Mouse (Mus musculus) left cerebral cortex, postnatal 36 days (tissue): ENCODE measurements at regions not wholly inside any gene's neighbourhood (a gene's known extent, or its start where the extent isn't known, plus 50 kb on each side); places are given as distances from the start of the nearest gene placed in this dataset.

ENCODE experiments used
- DNase-seq, 2 experiments: peaks; one replicate each; pipeline ENCODE4 v3.0.0; 2021 to 2022; ENCODE audit warnings: low spot score in 2 of 2, mixed read lengths in 1 of 2
- intact Hi-C: fragments of 180-260 bp; cut with DNase I; formaldehyde crosslinking; loops from one replicate; pipeline ENCODE4 v1.15.1; 2025

- intact Hi-C loops: no loop called here
- DNase-seq: no peak
These were observed 401.3 kb downstream of the Plcl1 start for GRCm38 (mm10) chr1:55807028-55807427.

GRCm38 (mm10) chr1:55808724-55809519 lies 403.2 kb downstream of the Plcl1 start:
- intact Hi-C loops: no loop called here
- DNase-seq: no peak

- no peak for DNase-seq
- intact Hi-C loops: no loop called here
These were observed 406.8 kb downstream of the Plcl1 start for GRCm38 (mm10) chr1:55812486-55812885.

GRCm38 (mm10) chr1:55820866-55821500 lies 415.3 kb downstream of the Plcl1 start:
- intact Hi-C loops: no loop called here
- no peak for DNase-seq

- no peak for DNase-seq
- intact Hi-C loops: no loop called here
These were observed 416.9 kb downstream of the Plcl1 start for GRCm38 (mm10) chr1:55822599-55822998.

- no peak for DNase-seq
- intact Hi-C loops: no loop called here
These were observed 421.5 kb downstream of the Plcl1 start for GRCm38 (mm10) chr1:55827191-55827590.

- intact Hi-C loops: loop anchor here (10.0 kb wide), 1 partner anchor 90 kb away; no protein-coding TSS in a partner anchor
- no peak for DNase-seq
These were observed 429.6 kb downstream of the Plcl1 start for GRCm38 (mm10) chr1:55835281-55835680.

- no peak for DNase-seq
- intact Hi-C loops: loop anchor here (10.0 kb wide), 1 partner anchor 92 kb away; no protein-coding TSS in a partner anchor
These were observed 431.0 kb downstream of the Plcl1 start for GRCm38 (mm10) chr1:55836750-55837149.

GRCm38 (mm10) chr1:55837366-55837765 lies 431.6 kb downstream of the Plcl1 start:
- intact Hi-C loops: loop anchor here (10.0 kb wide), 1 partner anchor 93 kb away; no protein-coding TSS in a partner anchor

GRCm38 (mm10) chr1:55838168-55838567 lies 432.4 kb downstream of the Plcl1 start:
- peak; percentile 43 to 60 for DNase-seq
- intact Hi-C loops: loop anchor here (2.0 to 10.0 kb wide), 2 partner anchors 93 to 435 kb away; no protein-coding TSS in a partner anchor

More at GRCm38 (mm10) chr1:55837366-55837765, 431.6 kb downstream of the Plcl1 start:
- no peak for DNase-seq

GRCm38 (mm10) chr1:55848806-55849205 lies 443.1 kb downstream of the Plcl1 start:
- no peak for DNase-seq
- intact Hi-C loops: no loop called here

GRCm38 (mm10) chr1:55852354-55852753 lies 446.6 kb downstream of the Plcl1 start:
- intact Hi-C loops: no loop called here
- DNase-seq: no peak

GRCm38 (mm10) chr1:55859113-55859512 lies 453.4 kb downstream of the Plcl1 start:
- intact Hi-C loops: no loop called here

GRCm38 (mm10) chr1:55863113-55863512 lies 457.4 kb downstream of the Plcl1 start:
- intact Hi-C loops: no loop called here
- no peak for DNase-seq

More at GRCm38 (mm10) chr1:55859113-55859512, 453.4 kb downstream of the Plcl1 start:
- no peak for DNase-seq

- intact Hi-C loops: no loop called here
- DNase-seq: no peak
These were observed 459.6 kb downstream of the Plcl1 start for GRCm38 (mm10) chr1:55865274-55865673.

- no peak for DNase-seq
- intact Hi-C loops: no loop called here
These were observed 461.0 kb downstream of the Plcl1 start for GRCm38 (mm10) chr1:55866677-55867076.

- no peak for DNase-seq
- intact Hi-C loops: loop anchor here (5.0 kb wide), 1 partner anchor 636 kb away; the partner anchor contains the start of gene Mars2
These were observed 467.9 kb downstream of the Plcl1 start for GRCm38 (mm10) chr1:55873583-55873982.

GRCm38 (mm10) chr1:55874143-55874867 lies 468.6 kb downstream of the Plcl1 start:
- intact Hi-C loops: loop anchor here (1.0 to 5.0 kb wide), 2 partner anchors 470 to 637 kb away; partner anchors contain the start of gene Mars2
- DNase-seq: peak; percentile 54 to 68

GRCm38 (mm10) chr1:55874868-55875144 lies 469.1 kb downstream of the Plcl1 start:
- intact Hi-C loops: loop anchor here (1.0 to 5.0 kb wide), 2 partner anchors 471 to 638 kb away; partner anchors contain the start of gene Mars2
- no peak for DNase-seq

- intact Hi-C loops: no loop called here
- no peak for DNase-seq
These were observed 478.9 kb downstream of the Plcl1 start for GRCm38 (mm10) chr1:55884576-55884975.
